Mouse (Mus musculus): Measurements from ENCODE around the gene Olfr1312. TPM values are rescaled to one million over a fixed set of nuclear protein-coding genes. Genes with fewer than 3 reads are reported as not detected.
A peak's percentile ranks its signal among the peaks of the same experiment; 100 is the strongest.
"Not testable (repeated sequence)": the region's sequence is repeated elsewhere in the genome, so short reads cannot be mapped to it uniquely, and the experiment has no call there.

Gene Olfr1312
- polyA plus RNA-seq (2012; fragmentation: generic; extraction: Trizol) = not detected

- Histone ChIP-seq H3K4me2 (ENCODE audit: low read depth) (no peak within 1 kb of the TSS), H3K36me3 (ENCODE audit: control insufficient read depth, insufficient read depth) (no peaks in the 10 kb centered on the region), H3K79me2 (ENCODE audit: control insufficient read depth, insufficient read depth) (no peaks in the 10 kb centered on the region), H3K4me3 (no peak within 1 kb of the TSS), H3ac (ENCODE audit: control insufficient read depth, insufficient read length) (no peak within 1 kb of the TSS), H3K27me3 (ENCODE audit: control insufficient read depth, insufficient read depth, insufficient read length) (no peaks in the 10 kb centered on the region)
- no peak for TF ChIP-seq TCF3 (IDR thresholded peaks at IDR 0.05; ENCODE audit: insufficient read length, low read depth)
- no peak for TF ChIP-seq MAX (IDR thresholded peaks at IDR 0.05; ENCODE audit: low read depth)
- TF ChIP-seq E2F4 (IDR thresholded peaks at IDR 0.05; ENCODE audit: insufficient read depth) = no peak
- TF ChIP-seq POLR2A (IDR thresholded peaks at IDR 0.05; ENCODE audit: insufficient read length, low read depth) = no peak
- no peak for TF ChIP-seq SRF (IDR thresholded peaks at IDR 0.05; ENCODE audit: control insufficient read depth, insufficient read length, low read depth)
These were observed at the start of gene Olfr1312 for GRCm38 (mm10) chr2:112050138-112050537. Gene Olfr1312 (minus strand): TSS chr2:112050238.

DNA sequence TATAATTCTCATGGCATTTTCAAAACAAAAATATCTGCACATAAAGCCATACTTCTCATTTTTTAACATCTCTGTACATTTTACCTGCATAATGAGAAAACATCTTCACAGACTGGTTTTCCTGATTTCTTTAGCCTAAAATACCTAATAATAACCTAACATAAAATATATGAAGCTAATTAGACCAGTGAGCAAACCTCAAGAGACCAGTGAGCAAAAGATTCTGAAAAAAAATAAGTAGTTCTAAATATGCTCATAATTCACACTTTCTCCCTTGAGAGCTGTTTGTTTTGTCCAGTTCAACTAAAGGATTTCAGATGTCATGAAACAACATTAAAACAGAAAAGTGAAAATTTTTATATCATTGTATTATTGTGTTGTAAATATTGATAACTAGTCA, 46.6 kb upstream of the Olfr1312 start, which contains the start of gene Olfr1314:
Olfr1314 (minus strand) TSS at position 101 of the 400 bp plus-strand sequence.
- H3K36me3 ChIP-seq (ENCODE audit: control insufficient read depth, insufficient read depth) = no peaks in the 10 kb centered on the region
- no peak for TF ChIP-seq USF1 (IDR thresholded peaks at IDR 0.05; ENCODE audit: low read depth)
- no peak for TF ChIP-seq SRF (IDR thresholded peaks at IDR 0.05; ENCODE audit: control insufficient read depth, insufficient read length, low read depth)
- TF ChIP-seq MAX (IDR thresholded peaks at IDR 0.05; ENCODE audit: low read depth) = no peak
- no peaks in the 10 kb centered on the region for H3K79me2 ChIP-seq (ENCODE audit: control insufficient read depth, insufficient read depth)
- H3K4me3 ChIP-seq = no peak within 1 kb of the TSS
- no peak within 1 kb of the TSS for H3K4me2 ChIP-seq (ENCODE audit: low read depth)
- no peaks in the 10 kb centered on the region for H3K27me3 ChIP-seq (ENCODE audit: control insufficient read depth, insufficient read depth, insufficient read length)
- no peak within 1 kb of the TSS for H3ac ChIP-seq (ENCODE audit: control insufficient read depth, insufficient read length)

- no peak within 1 kb of the TSS for H3K4me2 ChIP-seq (ENCODE audit: low read depth)
- H3K36me3 ChIP-seq (ENCODE audit: control insufficient read depth, insufficient read depth) = no peaks in the 10 kb centered on the region
- H3K4me3 ChIP-seq = no peak within 1 kb of the TSS
- H3K79me2 ChIP-seq (ENCODE audit: control insufficient read depth, insufficient read depth) = no peaks in the 10 kb centered on the region
- no peaks in the 10 kb centered on the region for H3K27me3 ChIP-seq (ENCODE audit: control insufficient read depth, insufficient read depth, insufficient read length)
- H3ac ChIP-seq (ENCODE audit: control insufficient read depth, insufficient read length) = no peak within 1 kb of the TSS
- TF ChIP-seq POLR2AphosphoS2 (IDR thresholded peaks at IDR 0.05; ENCODE audit: insufficient read length, low read depth) (no peak), TCF12 (IDR thresholded peaks at IDR 0.05; ENCODE audit: insufficient read depth, poor library complexity, severe bottlenecking) (no peak)
These were observed 27.7 kb upstream of the Olfr1312 start, which contains the start of gene Olfr1313 for GRCm38 (mm10) chr2:112077743-112078142. Gene Olfr1313 (minus strand): TSS chr2:112077843.

GRCm38 (mm10) chr2:112026971-112027370, 23.1 kb downstream of the Olfr1312 start:
- H3K4me2 ChIP-seq (ENCODE audit: low read depth); H3K79me2 ChIP-seq (ENCODE audit: control insufficient read depth, insufficient read depth); H3K36me3 ChIP-seq (ENCODE audit: control insufficient read depth, insufficient read depth); H3K27me3 ChIP-seq (ENCODE audit: control insufficient read depth, insufficient read depth, insufficient read length); H3ac ChIP-seq (ENCODE audit: control insufficient read depth, insufficient read length); H3K4me3 ChIP-seq: not testable (repeated sequence)

DNA sequence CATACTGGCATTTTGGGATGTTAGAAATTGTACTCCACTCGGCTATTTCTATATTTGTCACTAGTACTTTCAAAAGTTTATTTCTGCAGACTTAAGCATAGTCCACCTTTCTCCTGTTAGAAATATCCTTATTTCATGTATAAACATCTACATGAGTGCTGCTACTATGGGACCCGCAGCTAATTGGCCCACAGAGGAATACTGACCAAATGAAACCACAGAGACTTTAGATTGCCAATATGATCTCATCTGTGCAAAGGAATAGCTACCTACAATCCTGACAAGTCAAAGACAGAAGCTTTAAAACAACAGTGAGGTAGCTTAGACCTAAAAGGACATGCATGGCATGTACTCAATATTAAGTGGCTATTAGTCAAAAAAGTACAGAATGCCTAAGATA, 25.7 kb downstream of the Olfr1312 start, which contains the start of gene Olfr1311:
Olfr1311 (minus strand) TSS at position 101 of the 400 bp plus-strand sequence.
- no peak within 1 kb of the TSS for H3K4me3 ChIP-seq
- TF ChIP-seq USF1 (IDR thresholded peaks at IDR 0.05; ENCODE audit: low read depth) (no peak), REST (IDR thresholded peaks at IDR 0.05; ENCODE audit: insufficient read depth, insufficient read length) (no peak), MAX (IDR thresholded peaks at IDR 0.05; ENCODE audit: low read depth) (no peak), SRF (IDR thresholded peaks at IDR 0.05; ENCODE audit: control insufficient read depth, insufficient read length, low read depth) (no peak), MYOG (IDR thresholded peaks at IDR 0.05; ENCODE audit: control insufficient read depth in 1 of 3, insufficient read depth in 1 of 3, insufficient read length in 2 of 3, low read depth in 2 of 3) (no peak), MYOD1 (IDR thresholded peaks at IDR 0.05; ENCODE audit: control insufficient read depth in 1 of 3, insufficient read length in 2 of 3, low read depth in 2 of 3) (no peak), E2F4 (IDR thresholded peaks at IDR 0.05; ENCODE audit: insufficient read depth) (no peak), CEBPB (IDR thresholded peaks at IDR 0.05; ENCODE audit: insufficient read depth, poor library complexity, severe bottlenecking) (no peak), POLR2AphosphoS2 (IDR thresholded peaks at IDR 0.05; ENCODE audit: insufficient read length, low read depth) (no peak), TCF3 (IDR thresholded peaks at IDR 0.05; ENCODE audit: insufficient read length, low read depth) (no peak), TCF12 (IDR thresholded peaks at IDR 0.05; ENCODE audit: insufficient read depth, poor library complexity, severe bottlenecking) (no peak), POLR2A (IDR thresholded peaks at IDR 0.05; ENCODE audit: insufficient read length, low read depth) (no peak)
- H3K4me2 ChIP-seq (ENCODE audit: low read depth) = no peak within 1 kb of the TSS
- no peaks in the 10 kb centered on the region for H3K36me3 ChIP-seq (ENCODE audit: control insufficient read depth, insufficient read depth)
- H3ac ChIP-seq (ENCODE audit: control insufficient read depth, insufficient read length) = no peak within 1 kb of the TSS
- no peaks in the 10 kb centered on the region for H3K27me3 ChIP-seq (ENCODE audit: control insufficient read depth, insufficient read depth, insufficient read length)
- no peaks in the 10 kb centered on the region for H3K79me2 ChIP-seq (ENCODE audit: control insufficient read depth, insufficient read depth)

DNA sequence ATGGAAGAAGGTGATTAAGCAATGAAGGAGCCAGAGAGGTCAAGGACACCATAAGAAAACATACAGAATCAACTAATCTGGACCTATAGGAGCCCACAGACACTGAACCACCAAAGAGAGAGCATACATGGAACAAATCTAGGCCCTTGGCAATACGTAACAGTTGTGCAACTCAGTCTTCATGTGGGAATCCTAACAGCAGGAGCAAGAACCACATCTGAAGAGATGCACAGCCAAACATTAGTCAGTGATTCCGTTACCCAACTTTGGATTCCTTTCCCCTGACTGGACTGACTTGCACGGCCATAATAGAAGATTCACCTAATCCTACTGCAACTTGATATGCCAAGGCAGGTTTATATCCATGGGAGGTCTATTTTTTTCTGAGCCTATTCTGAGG, 35.1 kb downstream of the Olfr1312 start:
- Histone ChIP-seq H3K79me2 (ENCODE audit: control insufficient read depth, insufficient read depth) (no peaks in the 10 kb centered on the region), H3ac (ENCODE audit: control insufficient read depth, insufficient read length) (no peak overlapping the region), H3K27me3 (ENCODE audit: control insufficient read depth, insufficient read depth, insufficient read length) (no peaks in the 10 kb centered on the region), H3K4me3 (no peak overlapping the region), H3K36me3 (ENCODE audit: control insufficient read depth, insufficient read depth) (no peaks in the 10 kb centered on the region), H3K4me2 (ENCODE audit: low read depth) (no peak overlapping the region)
- TF ChIP-seq E2F4 (IDR thresholded peaks at IDR 0.05; ENCODE audit: insufficient read depth) (no peak), CEBPB (IDR thresholded peaks at IDR 0.05; ENCODE audit: insufficient read depth, poor library complexity, severe bottlenecking) (0 out of 2 replicates have a peak, but pooled peaks have one; percentile 40)

Data from myocyte (in vitro differentiated cells).